In genomic region chr8:87719137-87719815, GRCm38 (mm10) we compare ENCODE assay signal across 9 mouse cellular contexts.
DNase-seq lines count a peak whose midpoint lies in the region; ATAC-seq and TF ChIP-seq lines count a peak whose summit lies in the region.
"Had no signal": no experiment of that assay in that cellular context is flagged by ENCODE, and none has a peak within 500 bp of the region (broad histone marks: within the 10 kb centered on the region; RNA-seq: fewer than 3 reads in every experiment).

No protein-coding gene starts in this region.

- H3K4me2 ChIP-seq in forebrain, postnatal 0 days (ENCODE audit: low read depth): no peak overlapping the region
- H3K4me2 ChIP-seq in midbrain, embryonic 14.5 days (ENCODE audit: low read length): peak overlapping the region; percentile 35

- ATAC-seq in forebrain, postnatal 0 days: no peak
- ATAC-seq in midbrain, embryonic 14.5 days (ENCODE audit: low FRiP score, low TSS enrichment): no peak
- no peak for ATAC-seq in activated CD4-positive, CD25-positive, alpha-beta regulatory T cell, adult 4 months
- ATAC-seq: Patski had no signal

- H3K4me1 ChIP-seq in ES-E14 (ENCODE audit: control insufficient read depth in 2 of 2, insufficient read depth in 2 of 2, low read length in 2 of 2, poor library complexity in 1 of 2): peaks cover 5 to 22% of the 10 kb centered on the region in 2 experiments; a peak in 3 of 4 replicates
- H3K4me1 ChIP-seq in forebrain, postnatal 0 days (ENCODE audit: insufficient read depth): peaks cover 11% of the 10 kb centered on the region
- H3K4me1 ChIP-seq in midbrain, embryonic 14.5 days (ENCODE audit: control insufficient read depth, insufficient read depth, low read length): peaks cover 73% of the 10 kb centered on the region

- H3K9ac ChIP-seq in ES-E14 (ENCODE audit: insufficient read depth, low read depth, low read length, poor library complexity, severe bottlenecking): peak overlapping the region; percentile 67
- no peak overlapping the region for H3K9ac ChIP-seq in forebrain, postnatal 0 days
- peak overlapping the region; percentile 29; the same call in 1 of the 2 replicates for H3K9ac ChIP-seq in midbrain, embryonic 14.5 days (replicated peaks; ENCODE audit: low read length)

- H3K36me3 ChIP-seq in ES-E14 (ENCODE audit: control insufficient read depth, insufficient read depth, low read length, poor library complexity, severe bottlenecking): no peaks in the 10 kb centered on the region; the same call in 1 of the 2 replicates
- no peaks in the 10 kb centered on the region for H3K36me3 ChIP-seq in forebrain, postnatal 0 days (ENCODE audit: insufficient read depth)
- no peaks in the 10 kb centered on the region for H3K36me3 ChIP-seq in midbrain, embryonic 14.5 days (ENCODE audit: control insufficient read depth, insufficient read depth, low read length)

- in situ Hi-C loops in ES-E14 (cut with MboI; ENCODE audit: low sequenced_read_pairs in 2 of 2, unreplicated experiment in 2 of 2): no loop called here

- 34% methylated on average over 27 of the region's 27 CpGs for WGBS in forebrain, postnatal 0 days
- WGBS in midbrain, embryonic 14.5 days: 13% methylated on average over 27 of the region's 27 CpGs

- peak overlapping the region; percentile 46 to 53 for H3K4me3 ChIP-seq in ES-E14 (ENCODE audit: insufficient read depth in 1 of 2, low read depth in 1 of 2, low read length in 2 of 2, poor library complexity in 1 of 2, severe bottlenecking in 1 of 2)
- H3K4me3 ChIP-seq in forebrain, postnatal 0 days (ENCODE audit: low read depth, low read length): no peak overlapping the region
- no peak overlapping the region for H3K4me3 ChIP-seq in midbrain, embryonic 14.5 days (replicated peaks; ENCODE audit: low read depth, low read length)

- TF ChIP-seq CTCF in forebrain, postnatal 0 days (IDR thresholded peaks at IDR 0.05; ENCODE audit: low read depth): no peak

- H3K9me3 ChIP-seq in ES-E14 (ENCODE audit: control insufficient read depth, insufficient read depth, low read depth, low read length): no peaks in the 10 kb centered on the region
- H3K9me3 ChIP-seq in forebrain, postnatal 0 days (ENCODE audit: low read length): no peaks in the 10 kb centered on the region
- no peaks in the 10 kb centered on the region for H3K9me3 ChIP-seq in midbrain, embryonic 14.5 days (ENCODE audit: control insufficient read depth, low read length)

- no peaks in the 10 kb centered on the region for H3K27me3 ChIP-seq in forebrain, postnatal 0 days (ENCODE audit: insufficient read depth, low read length)
- H3K27me3 ChIP-seq in midbrain, embryonic 14.5 days (ENCODE audit: control insufficient read depth, insufficient read depth, low read length): no peaks in the 10 kb centered on the region

- peak; percentile 39 for DNase-seq in gastrocnemius, postnatal 25 days
- no peak for DNase-seq in gastrocnemius, postnatal 10 days
- DNase-seq in ES-E14 (ENCODE audit: low read depth, low spot score): no peak
- no peak for DNase-seq in forebrain, postnatal 0 days
- DNase-seq in midbrain, embryonic 14.5 days: peak; percentile 74
- no peak for DNase-seq in thymus, postnatal 0 days (ENCODE audit: low spot score)
- no peak for DNase-seq in cerebellum, adult 11-12 months

- no peak overlapping the region for H3K27ac ChIP-seq in ES-E14 (ENCODE audit: insufficient read depth, low read depth, low read length, poor library complexity, severe bottlenecking)
- H3K27ac ChIP-seq in forebrain, postnatal 0 days (ENCODE audit: low read depth, low read length): peak overlapping the region; percentile 17; the same call in 1 of the 2 replicates
- peak overlapping the region; percentile 81 for H3K27ac ChIP-seq in midbrain, embryonic 14.5 days (replicated peaks; ENCODE audit: low read depth, low read length)

TF ChIP-seq in ES-E14, 5 proteins besides CTCF, POLR2A, EP300 and RAD21:
- no peak for TF ChIP-seq ZNF384 (IDR thresholded peaks at IDR 0.05; ENCODE audit: low read depth, low read length)
- no peak for TF ChIP-seq ZC3H11A (IDR thresholded peaks at IDR 0.05; ENCODE audit: borderline replicate concordance, low read depth, low read length)
- TF ChIP-seq HCFC1 (IDR thresholded peaks at IDR 0.05; ENCODE audit: borderline replicate concordance, insufficient read depth, low read length): no peak
- TF ChIP-seq MAFK (IDR thresholded peaks at IDR 0.05; ENCODE audit: insufficient read depth, low read depth, low read length): no peak
- TF ChIP-seq CHD2 (IDR thresholded peaks at IDR 0.05; ENCODE audit: low read depth, low read length): no peak

Comparison
In these comparisons a context has a peak if more than half of its experiments do, and no peak if none do; other contexts are left out.
1. DNase-seq: peak in gastrocnemius, postnatal 25 days (single experiment) and midbrain, embryonic 14.5 days (single experiment); none in gastrocnemius, postnatal 10 days (single experiment), ES-E14 (single experiment), forebrain, postnatal 0 days (single experiment), thymus, postnatal 0 days (single experiment) and cerebellum, adult 11-12 months (single experiment).
2. H3K4me3 ChIP-seq: peak in ES-E14 (2 of 2); none in forebrain, postnatal 0 days (single experiment) and midbrain, embryonic 14.5 days (single experiment).